8 mouse cellular contexts compared by ENCODE assay signal in the genomic region with DNA sequence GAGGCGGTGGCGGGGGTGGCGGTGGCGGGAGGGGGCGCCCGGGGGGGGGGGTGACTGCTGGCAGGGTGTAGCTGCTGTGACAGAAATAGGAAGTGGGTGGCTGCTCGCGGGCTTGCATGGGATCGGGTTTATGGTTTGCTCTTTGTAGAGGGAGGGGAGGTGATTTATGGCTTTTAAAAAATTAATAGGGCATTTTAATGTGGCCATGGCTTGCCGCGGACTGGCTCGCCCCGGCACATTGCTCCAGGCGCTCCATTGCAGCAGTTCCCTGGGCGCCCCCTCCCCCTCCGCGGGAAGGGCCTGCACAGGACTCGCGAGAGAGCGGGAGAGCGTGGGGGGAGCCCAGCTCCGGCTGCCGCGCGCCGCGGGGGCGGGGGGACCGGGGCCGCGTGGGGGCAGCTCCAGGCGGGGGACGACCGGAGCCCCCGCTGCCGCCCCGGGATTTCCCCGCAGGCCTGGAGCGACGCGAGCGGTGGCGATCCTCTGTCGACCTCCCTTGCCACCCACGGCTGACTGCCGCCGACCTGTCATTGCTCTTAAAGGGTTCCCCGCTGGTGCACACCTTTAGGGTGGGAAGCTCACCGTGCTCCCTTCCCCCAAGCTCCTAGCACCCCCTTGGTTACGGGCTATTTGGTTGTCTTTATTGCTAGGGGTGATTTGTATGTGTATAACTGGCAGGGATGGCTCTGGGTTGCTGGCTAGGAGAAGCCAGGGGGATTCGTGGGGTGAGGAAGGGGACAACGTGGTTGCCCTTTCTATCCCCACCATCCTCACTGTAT. TPM values are rescaled to one million over a fixed set of nuclear protein-coding genes. Genes with fewer than 3 reads are reported as not detected.
DNase-seq lines count a peak whose midpoint lies in the region; ATAC-seq and TF ChIP-seq lines count a peak whose summit lies in the region.

No protein-coding gene starts in this region.

- ATAC-seq in hindbrain, postnatal 0 days, result peak; percentile 59
- ATAC-seq in megakaryocyte, adult 5-6 weeks (ENCODE audit: poor library complexity, severe bottlenecking), result peak; percentile 30

- no peaks in the 10 kb centered on the region for H3K9me3 ChIP-seq in hindbrain, postnatal 0 days (ENCODE audit: low read length)

- TF ChIP-seq CTCF in gastrocnemius, adult 2 months (IDR thresholded peaks at IDR 0.05), result no peak
- TF ChIP-seq CTCF in hindbrain, postnatal 0 days (IDR thresholded peaks at IDR 0.05; ENCODE audit: low read depth), result no peak

- H3K9ac ChIP-seq in hindbrain, postnatal 0 days (replicated peaks; ENCODE audit: low read length), result peak overlapping the region; percentile 88

- intact Hi-C loops in gastrocnemius, adult 2 months (cut with DNase I), result loop anchor here (2.0 to 5.0 kb wide), 3 partner anchors 36 to 96 kb away; no protein-coding TSS in a partner anchor

- DNase-seq in Muller cell, postnatal 12 days (ENCODE audit: inconsistent ontology term), result peak; percentile 90
- peak; percentile 85 for DNase-seq in cerebellum, adult 9-11 months
- peak; percentile 91 for DNase-seq in gastrocnemius, adult 2 months
- peak; percentile 89 for DNase-seq in hindbrain, postnatal 0 days (ENCODE audit: low spot score)
- peak; percentile 52 to 85 for DNase-seq in left cerebral cortex, adult 8-10 months (ENCODE audit: low spot score in 2 of 2)
- DNase-seq in right cerebral cortex, postnatal 14 days, result peak; percentile 85
- DNase-seq in urinary bladder, postnatal 36 days (ENCODE audit: low spot score in 2 of 2), result peak; percentile 67 to 76

- peak overlapping the region; percentile 97 for H3K4me3 ChIP-seq in gastrocnemius, adult 2 months
- peak overlapping the region; percentile 86 for H3K4me3 ChIP-seq in hindbrain, postnatal 0 days (ENCODE audit: low read length)

- H3K27ac ChIP-seq in gastrocnemius, adult 2 months, result peak overlapping the region; percentile 98
- H3K27ac ChIP-seq in hindbrain, postnatal 0 days, result peak overlapping the region; percentile 97

- 0 out of 2 replicates have a peak, but pooled peaks cover 12% of the 10 kb centered on the region for H3K4me1 ChIP-seq in hindbrain, postnatal 0 days (ENCODE audit: insufficient read depth, low read length)

- peak overlapping the region; percentile 77 for H3K4me2 ChIP-seq in hindbrain, postnatal 0 days (ENCODE audit: low read depth, low read length)

- H3K27me3 ChIP-seq in hindbrain, postnatal 0 days (ENCODE audit: insufficient read depth, low read length), result no peaks in the 10 kb centered on the region

- 2% methylated on average over 43 of the region's 52 CpGs for WGBS in hindbrain, postnatal 0 days

- H3K36me3 ChIP-seq in hindbrain, postnatal 0 days (ENCODE audit: insufficient read depth, low read length), result no peaks in the 10 kb centered on the region

RNA-seq across cellular contexts. Expression of a gene that starts 1.4 kb away (rescaled TPM):
- total RNA-seq in gastrocnemius, adult 2 months (2021), result 100 to 1,000 TPM; 152 to 154 TPM
- 137 and 159 TPM in 2 replicates for total RNA-seq in hindbrain, postnatal 0 days (2014; rRNA removed)
- 177 and 180 TPM in 2 replicates for polyA plus RNA-seq in hindbrain, postnatal 0 days (2015; fragmentation: Nextera tagmentation; extraction: Ambion mirVana)
- 100 to 1,000 TPM; 870 to 989 (median 929) TPM for total RNA-seq in left cerebral cortex, adult 8-10 months (2022)
- 82.1 and 85.1 TPM in 2 replicates for total RNA-seq in megakaryocyte, adult 5-6 weeks (2015)
- 82.1 and 83.1 TPM in 2 replicates for total RNA-seq in megakaryocyte, adult 5-6 weeks (2017)

Comparison
In these comparisons a context has a peak if more than half of its experiments do, and no peak if none do; other contexts are left out.
1. Peak in every context shown above with its lines: DNase-seq, ATAC-seq, H3K4me3 ChIP-seq and H3K27ac ChIP-seq.